Mouse (Mus musculus) erythroid progenitor cell, adult 5-6 weeks (primary cell): ENCODE data around the gene Usp25. TPM values are rescaled to one million over a fixed set of nuclear protein-coding genes. Genes with fewer than 3 reads are reported as not detected.

Experiments
- ATAC-seq: replicated peaks from 2 replicates; pipeline ENCODE4 v1.8.0; 2016; ENCODE audit warnings: moderate number of reproducible peaks, mild to moderate bottlenecking, moderate TSS enrichment, inconsistent platforms; ENCODE audit not compliant: poor library complexity, low FRiP score, severe bottlenecking
- total RNA-seq, 2 experiments: library from RNA; stranded (forward) in 1 of 2; stranded (reverse) in 1 of 2; fragments of 150-400 nt in 1 of 2; fragments of 186-747, 209-891 nt in 1 of 2; gene quantifications; 2 replicates each; pipeline versions ENCODE4 v1.2.3 to v1.2.4; 2015 to 2017; ENCODE audit warnings: low replicate concordance in 2 of 2

The Usp25 gene
- total RNA-seq, 2 experiments from 2014 or later: 274 to 281 TPM

DNA sequence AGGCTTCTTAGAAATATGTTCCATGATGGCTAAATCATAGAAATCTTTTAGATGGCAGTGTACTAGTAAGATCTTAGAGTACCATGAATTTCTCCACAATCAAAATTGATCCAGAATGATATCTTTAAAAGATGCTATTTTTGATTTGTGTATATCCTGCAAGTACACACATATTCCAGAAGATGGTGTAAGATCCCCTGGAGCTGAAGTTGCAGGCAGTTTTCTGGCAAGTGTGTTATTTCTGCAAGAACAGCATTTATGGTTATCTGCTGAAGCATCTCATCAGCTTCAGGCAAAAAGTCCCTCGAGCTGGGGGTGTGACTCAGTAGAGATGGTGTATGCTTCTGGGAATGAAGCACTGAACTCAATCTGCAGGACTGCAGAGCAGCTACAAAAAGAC is 112.4 kb downstream of the Usp25 start:
- ATAC-seq: no peak

GRCm38 (mm10) chr16:77128683-77129082 is 115.2 kb downstream of the Usp25 start:
- ATAC-seq: no peak

DNA sequence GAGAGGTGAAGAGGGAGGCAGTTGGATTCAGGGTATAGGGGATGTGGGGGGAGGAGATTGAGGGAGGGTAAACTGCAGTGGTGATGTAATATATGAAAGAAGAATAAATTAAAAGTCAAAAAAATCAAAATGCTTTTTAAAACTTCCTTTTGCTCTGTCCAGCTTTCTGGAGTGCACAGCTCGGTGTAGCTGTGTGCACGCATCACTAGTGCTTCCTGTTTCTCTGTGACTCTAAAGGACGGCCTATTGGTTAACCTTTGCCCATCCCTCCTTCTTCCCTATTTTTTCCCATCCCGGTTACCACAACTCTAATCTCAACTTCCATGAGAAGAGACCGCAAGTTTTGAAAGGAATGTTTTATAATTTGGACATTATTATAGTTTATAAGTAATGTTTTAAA is 119.5 kb downstream of the Usp25 start:
- ATAC-seq: no peak

DNA sequence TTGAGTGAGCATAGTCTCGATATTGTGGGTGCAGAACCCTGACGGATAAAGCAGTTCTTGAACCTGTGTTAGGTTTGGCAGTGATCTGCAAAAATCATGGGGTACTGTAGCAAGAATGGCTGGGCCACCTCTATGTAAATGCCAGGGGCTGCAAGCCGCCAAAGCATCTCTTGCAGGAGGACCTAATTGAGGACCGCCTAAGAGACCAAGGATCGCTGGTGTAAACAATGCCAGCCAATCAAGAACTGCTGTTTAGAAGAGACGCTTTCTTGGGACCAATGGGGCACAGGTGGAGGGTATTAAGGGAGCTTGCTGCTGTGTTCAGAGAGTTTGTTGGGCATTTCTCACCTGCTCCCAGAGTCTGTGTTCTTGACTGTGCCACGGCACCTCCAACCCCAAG is 127.1 kb downstream of the Usp25 start:
- ATAC-seq: no peak

GRCm38 (mm10) chr16:77146801-77147200 is 133.3 kb downstream of the Usp25 start:
- no peak for ATAC-seq

DNA sequence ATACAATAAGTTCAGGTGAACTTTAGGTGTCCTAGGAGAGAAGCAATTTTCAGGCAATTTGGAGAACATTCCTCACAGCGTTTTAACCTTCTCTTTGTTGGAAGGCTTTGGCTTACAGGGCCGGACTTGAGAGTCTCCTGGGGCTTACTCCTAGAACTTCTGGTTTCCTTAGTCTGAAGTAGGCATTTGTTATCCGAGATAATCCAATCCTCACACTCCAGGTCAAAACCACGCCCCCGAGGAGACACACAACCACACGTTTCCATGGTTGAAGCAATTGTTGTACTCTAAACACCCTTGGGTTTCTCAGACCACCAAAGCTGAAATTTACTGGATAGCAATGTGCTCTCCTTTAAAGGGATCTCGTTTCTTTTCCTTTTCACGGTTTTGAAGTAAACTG is 136.8 kb downstream of the Usp25 start:
- ATAC-seq: no peak

DNA sequence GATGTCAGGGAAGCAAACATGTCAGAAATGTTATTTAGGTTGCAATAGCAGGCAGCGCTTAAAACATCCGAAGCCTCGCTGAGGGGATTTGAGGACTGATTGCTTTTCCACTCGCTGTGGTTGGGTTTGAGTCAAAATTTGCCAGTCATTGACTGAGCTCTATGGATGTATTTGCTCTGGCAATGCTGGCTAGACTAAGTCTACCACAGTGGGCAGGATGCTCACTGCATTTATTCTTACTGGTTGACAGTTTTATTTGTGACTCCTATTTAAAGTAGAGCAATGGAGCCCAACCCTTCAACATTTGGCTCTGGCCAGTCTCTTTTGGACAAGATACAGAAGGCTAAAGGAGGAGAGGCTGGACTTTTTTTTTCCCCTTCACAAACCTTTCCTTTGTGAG is 137.4 kb downstream of the Usp25 start:
- no peak for ATAC-seq

GRCm38 (mm10) chr16:77152288-77152687 is 138.8 kb downstream of the Usp25 start:
- ATAC-seq: no peak

DNA sequence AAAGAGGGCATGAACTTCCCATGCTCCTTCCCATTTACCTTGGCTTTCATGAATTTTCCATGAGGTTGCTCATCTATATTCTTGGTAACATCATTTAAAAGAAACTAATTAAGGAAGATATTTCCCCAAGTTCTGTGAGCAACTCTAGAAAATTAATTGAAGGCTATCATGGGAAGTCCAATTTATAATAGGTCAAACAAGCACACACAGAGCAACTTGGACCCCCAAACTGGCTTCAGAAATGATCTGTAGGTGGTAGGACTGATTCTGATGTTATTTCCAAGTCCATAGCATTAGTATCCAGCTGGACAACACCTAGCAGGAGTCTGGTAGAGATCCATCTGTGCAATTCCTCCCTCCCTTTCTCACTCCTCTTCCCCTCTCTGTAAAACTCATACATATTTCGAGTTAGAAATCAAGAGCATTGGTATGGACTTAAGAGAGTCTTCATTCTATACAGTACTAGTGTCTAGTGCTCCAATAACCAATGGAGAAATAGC is 139.8 kb downstream of the Usp25 start:
- no peak for ATAC-seq

GRCm38 (mm10) chr16:77153815-77154214 is 140.3 kb downstream of the Usp25 start:
- no peak for ATAC-seq

DNA sequence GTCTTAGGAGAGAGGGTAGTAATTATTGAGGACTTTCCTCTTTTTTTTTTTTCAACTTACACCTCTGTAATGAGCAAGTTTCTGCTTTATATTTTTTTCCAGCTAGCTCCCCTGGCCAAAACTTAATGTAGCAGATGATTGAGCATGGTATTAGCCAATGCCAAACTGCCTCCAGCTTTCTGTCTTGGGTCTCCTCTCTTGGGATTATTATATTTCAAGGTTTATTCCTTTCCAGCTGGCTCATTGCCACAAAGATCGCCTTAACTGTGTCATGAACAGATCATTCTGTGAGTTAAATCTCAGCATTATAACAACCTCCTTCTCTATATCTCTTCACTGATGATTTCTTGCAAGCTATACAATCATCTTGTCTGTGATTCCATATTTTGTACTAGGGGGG is 141.3 kb downstream of the Usp25 start:
- ATAC-seq: no peak
